Mouse (Mus musculus) spleen, adult 2 months (tissue): ENCODE measurements at regions not wholly inside any gene's neighbourhood (a gene's known extent, or its start where the extent isn't known, plus 50 kb on each side); places are given as distances from the start of the nearest gene placed in this dataset.

Experiments
- CTCF ChIP-seq: fragments of 200-500 bp; IDR thresholded peaks from 2 replicates; pipeline ENCODE4 v1.5.1; 2011; ENCODE audit warnings: mild to moderate bottlenecking, inconsistent platforms; ENCODE audit not compliant: insufficient read depth, insufficient read length, insufficient replicate concordance; ENCODE audit errors: extremely low read depth
- POLR2A ChIP-seq: fragments of 200-500 bp; IDR thresholded peaks from 2 replicates; pipeline ENCODE4 v1.6.1; 2011; ENCODE audit warnings: low read depth, low read length, inconsistent platforms

DNA sequence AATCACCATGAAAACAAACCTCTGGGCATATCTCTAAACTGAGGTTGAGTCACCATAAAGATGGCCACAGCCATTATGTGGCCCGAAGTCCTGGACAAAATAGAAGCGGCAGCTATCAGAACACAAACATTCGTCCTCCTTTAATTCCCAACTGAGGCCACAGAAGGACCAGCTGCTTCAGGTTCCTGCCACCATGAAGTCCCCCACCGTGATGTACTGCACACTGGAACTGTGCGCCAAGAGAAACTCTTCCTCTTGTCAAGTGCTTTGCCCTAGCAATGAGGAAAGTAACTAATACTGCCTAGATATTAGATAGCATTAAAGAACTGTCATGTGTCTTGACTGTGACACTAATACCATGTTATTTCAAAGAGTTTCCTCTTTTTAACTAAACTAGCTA is 54.4 kb upstream of the Pgm2 start:
- TF ChIP-seq POLR2A = no peak
- no peak for TF ChIP-seq CTCF
